In the genomic region with DNA sequence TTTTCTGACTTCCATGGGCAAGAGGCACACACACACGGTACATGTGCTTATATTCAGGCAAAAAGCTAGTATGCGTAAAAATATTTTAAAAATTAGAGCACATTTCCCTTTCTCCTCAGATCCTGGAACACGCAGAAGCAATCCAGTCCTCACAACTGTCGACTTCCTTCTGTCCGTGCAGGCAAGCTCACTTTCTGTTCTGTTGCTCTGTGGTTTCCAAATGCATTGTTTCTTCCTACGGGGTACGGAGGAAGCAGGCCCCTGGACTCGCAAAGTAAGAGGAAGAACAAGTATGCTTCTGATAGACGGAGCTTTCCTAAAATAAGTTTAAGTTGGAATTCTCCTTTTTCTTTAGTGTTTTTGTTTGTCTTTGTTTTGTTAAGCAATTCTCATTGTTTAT, we compare ENCODE assay signal across 13 mouse cellular contexts. TPM values are rescaled to one million over a fixed set of nuclear protein-coding genes. Genes with fewer than 3 reads are reported as not detected.
DNase-seq lines count a peak whose midpoint lies in the region; ATAC-seq and TF ChIP-seq lines count a peak whose summit lies in the region.
"Had no signal": no experiment of that assay in that cellular context is flagged by ENCODE, and none has a peak within 500 bp of the region (broad histone marks: within the 10 kb centered on the region; RNA-seq: fewer than 3 reads in every experiment).

No protein-coding gene starts in this region.

- intact Hi-C loops in heart, postnatal 10 days (cut with DNase I) = no loop called here

- 68% methylated on average over 9 of the region's 9 CpGs for WGBS in heart, postnatal 0 days
- 52% methylated on average over 9 of the region's 9 CpGs for WGBS in midbrain, embryonic 10.5 days
- 53% methylated on average over 9 of the region's 9 CpGs for WGBS in midbrain, embryonic 13.5 days
- 48% methylated on average over 9 of the region's 9 CpGs for WGBS in embryonic facial prominence, embryonic 15.5 days
- 75% methylated on average over 9 of the region's 9 CpGs for WGBS in small intestine, adult 2 months
- 46% methylated on average over 9 of the region's 9 CpGs for WGBS in midbrain, postnatal 0 days

- H3K4me3 ChIP-seq in heart, postnatal 0 days (ENCODE audit: low read depth, low read length) = no peak overlapping the region
- no peak overlapping the region for H3K4me3 ChIP-seq in midbrain, embryonic 10.5 days
- no peak overlapping the region for H3K4me3 ChIP-seq in midbrain, embryonic 13.5 days (replicated peaks)
- H3K4me3 ChIP-seq in embryonic facial prominence, embryonic 15.5 days (replicated peaks) = no peak overlapping the region
- H3K4me3 ChIP-seq in small intestine, adult 2 months (ENCODE audit: low read depth, low read length) = no peak overlapping the region
- H3K4me3 ChIP-seq in midbrain, postnatal 0 days (ENCODE audit: low read depth, low read length) = no peak overlapping the region
- H3K4me3 ChIP-seq: erythroblast, embryonic 14.5 days; intestine, embryonic 15.5 days had no signal

- TF ChIP-seq POLR2A in small intestine, adult 2 months (IDR thresholded peaks at IDR 0.05; ENCODE audit: low read depth, low read length) = no peak

- no peak for DNase-seq in heart, postnatal 0 days (ENCODE audit: low spot score)
- DNase-seq in heart, postnatal 10 days = no peak
- DNase-seq in midbrain, embryonic 10.5 days (ENCODE audit: low spot score) = no peak
- no peak for DNase-seq in midbrain, postnatal 0 days (ENCODE audit: low spot score)
- DNase-seq: cerebellum, postnatal 25 days; kidney, postnatal 4 days; lung, adult 18-20 months; right cerebral cortex, adult 18-20 months had no signal

- 0 out of 2 replicates have a peak, but pooled peaks cover 4% of the 10 kb centered on the region for H3K36me3 ChIP-seq in heart, postnatal 0 days (replicated peaks; ENCODE audit: control insufficient read depth, insufficient read depth, low read length)
- peaks cover 5% of the 10 kb centered on the region; the same call in 1 of the 2 replicates for H3K36me3 ChIP-seq in midbrain, embryonic 10.5 days
- no peaks in the 10 kb centered on the region for H3K36me3 ChIP-seq in midbrain, embryonic 13.5 days
- H3K36me3 ChIP-seq in embryonic facial prominence, embryonic 15.5 days = 0 out of 2 replicates have a peak, but pooled peaks cover 5% of the 10 kb centered on the region
- no peaks in the 10 kb centered on the region for H3K36me3 ChIP-seq in small intestine, adult 2 months (ENCODE audit: control insufficient read depth, insufficient read depth, low read length)
- H3K36me3 ChIP-seq in midbrain, postnatal 0 days (ENCODE audit: insufficient read depth, low read length) = no peaks in the 10 kb centered on the region
- H3K36me3 ChIP-seq: intestine, embryonic 15.5 days had no signal

- no peak overlapping the region for H3K9ac ChIP-seq in heart, postnatal 0 days (replicated peaks; ENCODE audit: low read depth, low read length)
- H3K9ac ChIP-seq in midbrain, embryonic 13.5 days (replicated peaks) = no peak overlapping the region
- no peak overlapping the region for H3K9ac ChIP-seq in embryonic facial prominence, embryonic 15.5 days
- H3K9ac ChIP-seq in midbrain, postnatal 0 days (replicated peaks; ENCODE audit: low read length, poor library complexity, severe bottlenecking) = no peak overlapping the region
- H3K9ac ChIP-seq: intestine, embryonic 15.5 days had no signal

- peak overlapping the region; percentile 53 for H3K27ac ChIP-seq in heart, postnatal 0 days (ENCODE audit: low read depth)
- peak overlapping the region; percentile 49 for H3K27ac ChIP-seq in midbrain, embryonic 10.5 days (replicated peaks)
- no peak overlapping the region for H3K27ac ChIP-seq in midbrain, embryonic 13.5 days
- 0 out of 2 replicates have a peak overlapping the region, but pooled peaks have one; percentile 17 for H3K27ac ChIP-seq in embryonic facial prominence, embryonic 15.5 days (replicated peaks)
- peak overlapping the region; percentile 47 for H3K27ac ChIP-seq in small intestine, adult 2 months (ENCODE audit: insufficient read depth, low read depth, low read length)
- no peak overlapping the region for H3K27ac ChIP-seq in midbrain, postnatal 0 days (ENCODE audit: low read depth, low read length)
- H3K27ac ChIP-seq: intestine, embryonic 15.5 days had no signal

- peak overlapping the region; percentile 5; the same call in 1 of the 2 replicates for H3K4me2 ChIP-seq in heart, postnatal 0 days (ENCODE audit: low read depth, low read length)
- no peak overlapping the region for H3K4me2 ChIP-seq in midbrain, embryonic 13.5 days (replicated peaks)
- no peak overlapping the region for H3K4me2 ChIP-seq in embryonic facial prominence, embryonic 15.5 days (replicated peaks)
- no peak overlapping the region for H3K4me2 ChIP-seq in midbrain, postnatal 0 days (ENCODE audit: low read depth, low read length, poor library complexity, severe bottlenecking)
- H3K4me2 ChIP-seq: intestine, embryonic 15.5 days had no signal

- TF ChIP-seq CTCF in heart, postnatal 0 days (IDR thresholded peaks at IDR 0.05; ENCODE audit: low read depth) = no peak
- TF ChIP-seq CTCF in small intestine, adult 2 months (IDR thresholded peaks at IDR 0.05; ENCODE audit: extremely low read depth, insufficient read length, insufficient replicate concordance, low read depth, low read length) = no peak
- no peak for TF ChIP-seq CTCF in midbrain, postnatal 0 days (IDR thresholded peaks at IDR 0.05)

- H3K4me1 ChIP-seq in heart, postnatal 0 days (ENCODE audit: control insufficient read depth, insufficient read depth) = peaks cover 15% of the 10 kb centered on the region; the same call in 1 of the 2 replicates
- H3K4me1 ChIP-seq in midbrain, embryonic 10.5 days = peaks cover 13% of the 10 kb centered on the region
- no peaks in the 10 kb centered on the region for H3K4me1 ChIP-seq in midbrain, embryonic 13.5 days (replicated peaks)
- peaks cover 14% of the 10 kb centered on the region; the same call in 1 of the 2 replicates for H3K4me1 ChIP-seq in embryonic facial prominence, embryonic 15.5 days
- peaks cover 16% of the 10 kb centered on the region for H3K4me1 ChIP-seq in small intestine, adult 2 months (ENCODE audit: control insufficient read depth, insufficient read depth, insufficient read length, low read length)
- no peaks in the 10 kb centered on the region; the same call in 1 of the 2 replicates for H3K4me1 ChIP-seq in midbrain, postnatal 0 days (ENCODE audit: insufficient read depth, low read length)

- no peaks in the 10 kb centered on the region for H3K9me3 ChIP-seq in heart, postnatal 0 days (replicated peaks; ENCODE audit: control insufficient read depth, low read length)
- no peaks in the 10 kb centered on the region for H3K9me3 ChIP-seq in midbrain, embryonic 10.5 days (replicated peaks)
- H3K9me3 ChIP-seq in midbrain, embryonic 13.5 days = no peaks in the 10 kb centered on the region
- no peaks in the 10 kb centered on the region for H3K9me3 ChIP-seq in embryonic facial prominence, embryonic 15.5 days (replicated peaks)
- H3K9me3 ChIP-seq in midbrain, postnatal 0 days (ENCODE audit: low read length) = no peaks in the 10 kb centered on the region
- H3K9me3 ChIP-seq: intestine, embryonic 15.5 days had no signal

- H3K27me3 ChIP-seq in heart, postnatal 0 days (ENCODE audit: control insufficient read depth, insufficient read depth, low read length) = no peaks in the 10 kb centered on the region
- H3K27me3 ChIP-seq in midbrain, embryonic 10.5 days (ENCODE audit: low read depth, poor library complexity, severe bottlenecking) = no peaks in the 10 kb centered on the region
- H3K27me3 ChIP-seq in midbrain, embryonic 13.5 days = no peaks in the 10 kb centered on the region
- H3K27me3 ChIP-seq in embryonic facial prominence, embryonic 15.5 days = no peaks in the 10 kb centered on the region
- H3K27me3 ChIP-seq in small intestine, adult 2 months (ENCODE audit: control insufficient read depth, insufficient read depth, low read length) = no peaks in the 10 kb centered on the region
- H3K27me3 ChIP-seq in midbrain, postnatal 0 days (ENCODE audit: insufficient read depth, low read length) = no peaks in the 10 kb centered on the region
- H3K27me3 ChIP-seq: intestine, embryonic 15.5 days had no signal

- TF ChIP-seq EP300 in heart, postnatal 0 days (IDR thresholded peaks at IDR 0.05; ENCODE audit: low read depth) = no peak

- ATAC-seq in heart, postnatal 0 days (ENCODE audit: insufficient read depth, low read depth) = no peak
- ATAC-seq in midbrain, embryonic 13.5 days = no peak
- no peak for ATAC-seq in embryonic facial prominence, embryonic 15.5 days (ENCODE audit: insufficient number of reproducible peaks, low FRiP score, low TSS enrichment, low read depth)
- no peak for ATAC-seq in midbrain, postnatal 0 days (ENCODE audit: low FRiP score)
- ATAC-seq: intestine, embryonic 15.5 days had no signal

RNA-seq across cellular contexts. Expression of a gene that starts 8.3 kb away (rescaled TPM):
- total RNA-seq in heart, postnatal 0 days (2014; rRNA removed; ENCODE audit: low replicate concordance) = 13.7 and 14.2 TPM in 2 replicates
- 7.7 and 8.4 TPM in 2 replicates for polyA plus RNA-seq in heart, postnatal 0 days (2015; fragmentation: Nextera tagmentation; extraction: Ambion mirVana)
- 10 to 100 TPM; 19.6 to 20.5 TPM for total RNA-seq in heart, postnatal 10 days (2021)
- 6.2 and 6.4 TPM in 2 replicates for polyA plus RNA-seq in midbrain, embryonic 10.5 days (2016; fragmentation: Nextera tagmentation; extraction: Ambion mirVana)
- polyA plus RNA-seq in midbrain, embryonic 13.5 days (2015; fragmentation: Nextera tagmentation; extraction: Ambion mirVana) = 9.7 and 10.0 TPM in 2 replicates
- polyA plus RNA-seq in embryonic facial prominence, embryonic 15.5 days (2015; fragmentation: Nextera tagmentation; extraction: Ambion mirVana) = 17.3 and 18.8 TPM in 2 replicates
- polyA plus RNA-seq in small intestine, adult 2 months (2012; rRNA removed) = 3.5 and 6.1 TPM in 2 replicates
- 21.7 and 22.3 TPM in 2 replicates for total RNA-seq in midbrain, postnatal 0 days (2014; rRNA removed)
- polyA plus RNA-seq in midbrain, postnatal 0 days (2015; fragmentation: Nextera tagmentation; extraction: Ambion mirVana) = 15.7 and 22.4 TPM in 2 replicates

Comparison
In these comparisons a context has a peak if more than half of its experiments do, and no peak if none do; other contexts are left out.
1. H3K27ac ChIP-seq: peak in heart, postnatal 0 days (single experiment), midbrain, embryonic 10.5 days (single experiment), embryonic facial prominence, embryonic 15.5 days (single experiment) and small intestine, adult 2 months (single experiment); none in midbrain, embryonic 13.5 days (single experiment) and midbrain, postnatal 0 days (single experiment).